In genomic region chr5:115274353-115274752, GRCm38 (mm10) we compare ENCODE assay signal across 23 mouse cellular contexts. TPM values are rescaled to one million over a fixed set of nuclear protein-coding genes. Genes with fewer than 3 reads are reported as not detected.
DNase-seq lines count a peak whose midpoint lies in the region; ATAC-seq and TF ChIP-seq lines count a peak whose summit lies in the region.
"Had no signal": no experiment of that assay in that cellular context is flagged by ENCODE, and none has a peak within 500 bp of the region (broad histone marks: within the 10 kb centered on the region; RNA-seq: fewer than 3 reads in every experiment).

No protein-coding gene starts in this region.

- no peak for DNase-seq in hindbrain, postnatal 0 days (ENCODE audit: low spot score)
- DNase-seq in liver, embryonic 13.5 days = no peak
- DNase-seq in liver (no peak), A20 (ENCODE audit: low read depth, low spot score) (peak; percentile 45)
- DNase-seq in liver, embryonic 14.5 days (ENCODE audit: low read depth in 3 of 3, low spot score in 3 of 3) = no peak
- DNase-seq in right cerebral cortex, adult 18-20 months = no peak
- no peak for DNase-seq in adrenal gland, adult 2 months
- DNase-seq: cerebellum, adult 18-20 months; cerebellum, postnatal 14 days; gastrocnemius, postnatal 10 days; heart, postnatal 14 days; kidney, adult 9 months; kidney, postnatal 36 days; layer of hippocampus, adult 9-11 months; left cerebral cortex, postnatal 4 days; lung, postnatal 10 days; right cerebral cortex, postnatal 14 days had no signal

- no peaks in the 10 kb centered on the region for H3K27me3 ChIP-seq in hindbrain, postnatal 0 days (ENCODE audit: insufficient read depth, low read length)
- no peaks in the 10 kb centered on the region for H3K27me3 ChIP-seq in hindbrain, embryonic 12.5 days
- no peaks in the 10 kb centered on the region for H3K27me3 ChIP-seq in liver, embryonic 13.5 days
- no peaks in the 10 kb centered on the region for H3K27me3 ChIP-seq in liver, embryonic 14.5 days (ENCODE audit: control insufficient read depth, insufficient read depth, low read length)
- H3K27me3 ChIP-seq: heart, embryonic 13.5 days; hindbrain, embryonic 13.5 days; midbrain, embryonic 12.5 days; Patski had no signal

- H3K4me1 ChIP-seq in hindbrain, postnatal 0 days (ENCODE audit: insufficient read depth, low read length) = peaks cover 18% of the 10 kb centered on the region; the same call in 1 of the 2 replicates
- peaks cover 29% of the 10 kb centered on the region for H3K4me1 ChIP-seq in hindbrain, embryonic 12.5 days
- peaks cover 61% of the 10 kb centered on the region for H3K4me1 ChIP-seq in liver, embryonic 13.5 days (replicated peaks)
- H3K4me1 ChIP-seq in liver, embryonic 14.5 days (replicated peaks; ENCODE audit: control insufficient read depth in 2 of 2, insufficient read depth in 2 of 2, low read length in 1 of 2) = peaks cover 22 to 34% of the 10 kb centered on the region in 2 experiments

- WGBS in hindbrain, postnatal 0 days = 78% methylated on average over 1 of the region's 1 CpGs
- WGBS in hindbrain, embryonic 12.5 days = 74% methylated on average over 1 of the region's 1 CpGs
- 41% methylated on average over 1 of the region's 1 CpGs for WGBS in liver, embryonic 13.5 days (ENCODE audit: insufficient replicate concordance)
- WGBS in liver, embryonic 14.5 days (ENCODE audit: insufficient replicate concordance) = 62% methylated on average over 1 of the region's 1 CpGs

- no peaks in the 10 kb centered on the region for H3K9me3 ChIP-seq in hindbrain, postnatal 0 days (ENCODE audit: low read length)
- H3K9me3 ChIP-seq in hindbrain, embryonic 12.5 days (replicated peaks) = no peaks in the 10 kb centered on the region
- no peaks in the 10 kb centered on the region for H3K9me3 ChIP-seq in liver, embryonic 13.5 days (replicated peaks)
- no peaks in the 10 kb centered on the region for H3K9me3 ChIP-seq in liver, embryonic 14.5 days (ENCODE audit: control insufficient read depth, low read length)
- H3K9me3 ChIP-seq: forebrain, embryonic 10.5 days; heart, embryonic 13.5 days; hindbrain, embryonic 13.5 days; midbrain, embryonic 12.5 days had no signal

- H3K36me3 ChIP-seq in hindbrain, postnatal 0 days (ENCODE audit: insufficient read depth, low read length) = no peaks in the 10 kb centered on the region; the same call in 1 of the 2 replicates
- H3K36me3 ChIP-seq in hindbrain, embryonic 12.5 days = peaks cover 3% of the 10 kb centered on the region
- peaks cover 17% of the 10 kb centered on the region for H3K36me3 ChIP-seq in liver, embryonic 13.5 days
- H3K36me3 ChIP-seq in liver, embryonic 14.5 days (replicated peaks; ENCODE audit: control insufficient read depth, insufficient read depth, low read depth) = peaks cover 19% of the 10 kb centered on the region

- no peak overlapping the region for H3K9ac ChIP-seq in hindbrain, postnatal 0 days (replicated peaks; ENCODE audit: low read length)
- no peak overlapping the region for H3K9ac ChIP-seq in hindbrain, embryonic 12.5 days
- no peak overlapping the region for H3K9ac ChIP-seq in liver, embryonic 13.5 days
- no peak overlapping the region for H3K9ac ChIP-seq in liver, embryonic 14.5 days (replicated peaks)
- H3K9ac ChIP-seq: heart, embryonic 13.5 days; hindbrain, embryonic 13.5 days; midbrain, embryonic 12.5 days had no signal

- no peak overlapping the region for H3K4me3 ChIP-seq in hindbrain, postnatal 0 days (ENCODE audit: low read length)
- H3K4me3 ChIP-seq in hindbrain, embryonic 12.5 days = no peak overlapping the region
- H3K4me3 ChIP-seq in liver, embryonic 13.5 days (replicated peaks) = no peak overlapping the region
- no peak overlapping the region for H3K4me3 ChIP-seq in liver, embryonic 14.5 days (ENCODE audit: insufficient read depth in 1 of 2, low read depth in 2 of 2, low read length in 2 of 2)
- H3K4me3 ChIP-seq: forebrain, embryonic 10.5 days; heart, embryonic 13.5 days; hindbrain, embryonic 13.5 days; midbrain, embryonic 12.5 days had no signal

- TF ChIP-seq EP300 in liver, embryonic 14.5 days (IDR thresholded peaks at IDR 0.05; ENCODE audit: low read depth) = no peak

- H3K27ac ChIP-seq in hindbrain, postnatal 0 days = no peak overlapping the region
- no peak overlapping the region for H3K27ac ChIP-seq in hindbrain, embryonic 12.5 days
- peak overlapping the region; percentile 35; the same call in 1 of the 2 replicates for H3K27ac ChIP-seq in liver, embryonic 13.5 days
- no peak overlapping the region for H3K27ac ChIP-seq in liver, embryonic 14.5 days
- H3K27ac ChIP-seq: forebrain, embryonic 10.5 days; heart, embryonic 13.5 days had no signal

- no peak for ATAC-seq in hindbrain, postnatal 0 days
- no peak for ATAC-seq in hindbrain, embryonic 12.5 days (ENCODE audit: low FRiP score)
- ATAC-seq in liver, embryonic 13.5 days (ENCODE audit: low read depth) = no peak
- ATAC-seq in liver, embryonic 14.5 days (ENCODE audit: insufficient read depth) = no peak
- ATAC-seq: Patski had no signal

- 0 out of 2 replicates have a peak, but pooled peaks have one; percentile 9 for TF ChIP-seq CTCF in hindbrain, postnatal 0 days (IDR thresholded peaks at IDR 0.05; ENCODE audit: low read depth)
- peak; percentile 31; the same call in 1 of the 2 replicates for TF ChIP-seq CTCF in liver, embryonic 14.5 days (IDR thresholded peaks at IDR 0.05; ENCODE audit: low read depth)

- H3K4me2 ChIP-seq in hindbrain, postnatal 0 days (ENCODE audit: low read depth, low read length) = no peak overlapping the region
- H3K4me2 ChIP-seq in hindbrain, embryonic 12.5 days (replicated peaks) = no peak overlapping the region
- no peak overlapping the region for H3K4me2 ChIP-seq in liver, embryonic 13.5 days
- no peak overlapping the region for H3K4me2 ChIP-seq in liver, embryonic 14.5 days (ENCODE audit: low read depth)
- H3K4me2 ChIP-seq: heart, embryonic 13.5 days; hindbrain, embryonic 13.5 days; midbrain, embryonic 12.5 days had no signal

RNA-seq across cellular contexts. Expression of gene Rnf10, which starts 1.7 kb away (rescaled TPM):
- 108 and 112 TPM in 2 replicates for total RNA-seq in hindbrain, postnatal 0 days (2014; rRNA removed)
- polyA plus RNA-seq in hindbrain, postnatal 0 days (2015; fragmentation: Nextera tagmentation; extraction: Ambion mirVana) = 141 and 145 TPM in 2 replicates
- 197 and 202 TPM in 2 replicates for polyA plus RNA-seq in hindbrain, embryonic 12.5 days (2016; fragmentation: Nextera tagmentation; extraction: Ambion mirVana)
- 122 and 126 TPM in 2 replicates for polyA plus RNA-seq in liver, embryonic 13.5 days (2015; fragmentation: Nextera tagmentation; extraction: Ambion mirVana)
- 84.1 and 97.0 TPM in 2 replicates for polyA plus RNA-seq in liver, embryonic 14.5 days (2012; rRNA removed)
- 60.2 and 68.3 TPM in 2 replicates for polyA plus RNA-seq in liver, embryonic 14.5 days (2014; fragmentation: Nextera tagmentation; extraction: Ambion mirVana)
- 100 to 1,000 TPM; 225 to 258 TPM for total RNA-seq in adrenal gland, adult 2 months (2021)
- 212 and 287 TPM in 2 replicates for polyA plus RNA-seq in adrenal gland, adult 2 months (2012; rRNA removed)

RNA-seq across cellular contexts. Expression of gene Coq5, which starts 5.1 kb away (rescaled TPM):
- 30.5 and 31.4 TPM in 2 replicates for total RNA-seq in hindbrain, postnatal 0 days (2014; rRNA removed)
- polyA plus RNA-seq in hindbrain, postnatal 0 days (2015; fragmentation: Nextera tagmentation; extraction: Ambion mirVana) = 47.1 and 47.5 TPM in 2 replicates
- polyA plus RNA-seq in hindbrain, embryonic 12.5 days (2016; fragmentation: Nextera tagmentation; extraction: Ambion mirVana) = 48.1 and 51.3 TPM in 2 replicates
- polyA plus RNA-seq in liver, embryonic 13.5 days (2015; fragmentation: Nextera tagmentation; extraction: Ambion mirVana) = 38.1 and 42.0 TPM in 2 replicates
- 8.2 and 10.3 TPM in 2 replicates for polyA plus RNA-seq in liver, embryonic 14.5 days (2012; rRNA removed)
- polyA plus RNA-seq in liver, embryonic 14.5 days (2014; fragmentation: Nextera tagmentation; extraction: Ambion mirVana) = 28.4 and 28.7 TPM in 2 replicates
- 10 to 100 TPM; 52.5 to 68.0 TPM for total RNA-seq in adrenal gland, adult 2 months (2021)
- 14.6 and 15.7 TPM in 2 replicates for polyA plus RNA-seq in adrenal gland, adult 2 months (2012; rRNA removed)

RNA-seq across cellular contexts. Expression of gene Dynll1, which starts 26.4 kb away (rescaled TPM):
- total RNA-seq in hindbrain, postnatal 0 days (2014; rRNA removed) = 184 and 239 TPM in 2 replicates
- polyA plus RNA-seq in hindbrain, postnatal 0 days (2015; fragmentation: Nextera tagmentation; extraction: Ambion mirVana) = 1,016 and 1,030 TPM in 2 replicates
- polyA plus RNA-seq in hindbrain, embryonic 12.5 days (2016; fragmentation: Nextera tagmentation; extraction: Ambion mirVana) = 1,295 and 1,383 TPM in 2 replicates
- 744 and 768 TPM in 2 replicates for polyA plus RNA-seq in liver, embryonic 13.5 days (2015; fragmentation: Nextera tagmentation; extraction: Ambion mirVana)
- 63.0 and 152 TPM in 2 replicates for polyA plus RNA-seq in liver, embryonic 14.5 days (2012; rRNA removed)
- polyA plus RNA-seq in liver, embryonic 14.5 days (2014; fragmentation: Nextera tagmentation; extraction: Ambion mirVana) = 636 and 642 TPM in 2 replicates
- total RNA-seq in adrenal gland, adult 2 months (2021) = 100 to 1,000 TPM; 220 to 347 TPM
- 38.0 and 45.1 TPM in 2 replicates for polyA plus RNA-seq in adrenal gland, adult 2 months (2012; rRNA removed)

RNA-seq across cellular contexts. Expression of gene Pop5, which starts 38.7 kb away (rescaled TPM):
- total RNA-seq in hindbrain, postnatal 0 days (2014; rRNA removed) = 28.8 and 55.6 TPM in 2 replicates
- polyA plus RNA-seq in hindbrain, postnatal 0 days (2015; fragmentation: Nextera tagmentation; extraction: Ambion mirVana) = 99.1 and 99.3 TPM in 2 replicates
- 78.6 and 90.5 TPM in 2 replicates for polyA plus RNA-seq in hindbrain, embryonic 12.5 days (2016; fragmentation: Nextera tagmentation; extraction: Ambion mirVana)
- 120 and 127 TPM in 2 replicates for polyA plus RNA-seq in liver, embryonic 13.5 days (2015; fragmentation: Nextera tagmentation; extraction: Ambion mirVana)
- 45.0 and 55.2 TPM in 2 replicates for polyA plus RNA-seq in liver, embryonic 14.5 days (2012; rRNA removed)
- polyA plus RNA-seq in liver, embryonic 14.5 days (2014; fragmentation: Nextera tagmentation; extraction: Ambion mirVana) = 95.5 and 106 TPM in 2 replicates
- total RNA-seq in adrenal gland, adult 2 months (2021) = 10 to 100 TPM; 53.1 to 84.0 TPM
- polyA plus RNA-seq in adrenal gland, adult 2 months (2012; rRNA removed) = 194 and 250 TPM in 2 replicates

RNA-seq across cellular contexts. Expression of gene Srsf9, which starts 52.6 kb away (rescaled TPM):
- 42.5 and 47.5 TPM in 2 replicates for total RNA-seq in hindbrain, postnatal 0 days (2014; rRNA removed)
- 119 and 127 TPM in 2 replicates for polyA plus RNA-seq in hindbrain, postnatal 0 days (2015; fragmentation: Nextera tagmentation; extraction: Ambion mirVana)
- polyA plus RNA-seq in hindbrain, embryonic 12.5 days (2016; fragmentation: Nextera tagmentation; extraction: Ambion mirVana) = 306 and 309 TPM in 2 replicates
- 130 and 143 TPM in 2 replicates for polyA plus RNA-seq in liver, embryonic 13.5 days (2015; fragmentation: Nextera tagmentation; extraction: Ambion mirVana)
- 31.8 and 46.2 TPM in 2 replicates for polyA plus RNA-seq in liver, embryonic 14.5 days (2012; rRNA removed)
- 81.6 and 93.6 TPM in 2 replicates for polyA plus RNA-seq in liver, embryonic 14.5 days (2014; fragmentation: Nextera tagmentation; extraction: Ambion mirVana)
- 10 to 100 TPM; 45.8 to 70.1 TPM for total RNA-seq in adrenal gland, adult 2 months (2021)
- 29.1 and 40.4 TPM in 2 replicates for polyA plus RNA-seq in adrenal gland, adult 2 months (2012; rRNA removed)
